Mouse (Mus musculus) stomach, postnatal 0 days (tissue): ENCODE measurements around the gene Nfia.

Source experiments
- CTCF ChIP-seq: IDR thresholded peaks from 2 replicates; pipeline ENCODE4 v1.5.1; 2016; ENCODE audit warnings: antibody characterized with exemption, low read depth, mild to moderate bottlenecking, moderate library complexity
- EP300 ChIP-seq: optimal IDR thresholded peaks from 2 replicates; pipeline ENCODE3; 2016; ENCODE audit warnings: antibody characterized with exemption

DNA sequence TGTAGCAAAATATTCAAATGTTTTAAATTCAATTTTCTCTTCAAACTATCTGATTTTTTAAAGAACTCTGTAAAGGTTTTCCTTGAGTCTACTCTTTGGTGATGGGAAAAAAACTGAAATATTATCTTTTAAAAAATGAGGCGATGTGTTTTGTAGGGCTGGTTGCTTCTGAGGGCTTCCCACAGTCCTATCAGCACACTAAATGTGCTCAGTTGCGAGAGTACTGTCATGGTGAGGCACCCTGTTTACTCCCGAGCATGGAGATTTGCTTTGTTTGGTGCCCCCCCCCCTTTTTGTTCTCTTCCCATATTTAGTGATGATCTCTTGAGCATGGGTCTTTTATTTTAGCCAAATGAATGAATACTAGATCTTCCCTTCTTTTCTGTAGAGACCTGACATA is 9.5 kb downstream of the Nfia start:
- TF ChIP-seq CTCF (no peak), EP300 (no peak)
